Mouse (Mus musculus) kidney, embryonic 14.5 days (tissue): ENCODE measurements around the gene Rtbdn. TPM values are rescaled to one million over a fixed set of nuclear protein-coding genes. Genes with fewer than 3 reads are reported as not detected.

Source experiments
- ATAC-seq: fragments of 200-750 bp; cut with Nextera tagmentation; 2 replicates; pipeline ENCODE4 v1.8.0; 2017; ENCODE audit warnings: moderate number of reproducible peaks, mild to moderate bottlenecking, moderate TSS enrichment, moderate library complexity; ENCODE audit not compliant: low FRiP score, low TSS enrichment
- H3K27ac ChIP-seq: fragments of 300-500 bp; sonication (generic); 2 replicates; pipeline ENCODE4 v1.5.1; 2014; ENCODE audit warnings: low read depth, mild to moderate bottlenecking, low read length, moderate library complexity, mixed read lengths
- H3K27me3 ChIP-seq: fragments of 300-500 bp; sonication (generic); 2 replicates; pipeline ENCODE4 v1.6.1; 2014; ENCODE audit warnings: mild to moderate bottlenecking, low read length; ENCODE audit not compliant: control insufficient read depth, insufficient read depth
- H3K36me3 ChIP-seq: fragments of 300-500 bp; sonication (generic); 2 replicates; pipeline ENCODE4 v1.6.1; 2014; ENCODE audit warnings: low read length, mixed read lengths; ENCODE audit not compliant: control insufficient read depth, insufficient read depth
- H3K4me1 ChIP-seq: fragments of 300-500 bp; sonication (generic); 2 replicates; pipeline ENCODE4 v1.6.1; 2014; ENCODE audit warnings: low read length, mixed read lengths; ENCODE audit not compliant: control insufficient read depth, insufficient read depth
- H3K4me2 ChIP-seq: fragments of 300-500 bp; sonication (generic); replicated peaks from 2 replicates; pipeline ENCODE4 v1.6.1; 2014; ENCODE audit warnings: low read depth, mild to moderate bottlenecking, low read length
- H3K4me3 ChIP-seq: fragments of 300-500 bp; sonication (generic); 2 replicates; pipeline ENCODE4 v1.5.1; 2014; ENCODE audit warnings: mild to moderate bottlenecking, low read length
- H3K9ac ChIP-seq: fragments of 300-500 bp; sonication (generic); 2 replicates; pipeline ENCODE4 v1.6.1; 2014; ENCODE audit warnings: low read depth, mild to moderate bottlenecking, low read length, moderate library complexity
- H3K9me3 ChIP-seq: fragments of 300-500 bp; sonication (generic); 2 replicates; pipeline ENCODE4 v1.6.1; 2016; ENCODE audit warnings: low read length; ENCODE audit not compliant: control insufficient read depth
- WGBS: fragments of 180-500 bp; shearing (Covaris S2); extraction: QIAGEN DNeasy Blood & Tissue Kit; methylation state at CpG from one replicate; pipeline ENCODE4 v1.1.7; 2014; 5-methylcytosine and 5-hydroxymethylcytosine counted together
- polyA plus RNA-seq: library from polyadenylated mRNA; unstranded; fragments of >200 nt; fragmentation: Nextera tagmentation; extraction: Ambion mirVana; gene quantifications from 2 replicates; pipeline ENCODE4 v1.2.1, GENCODE M21; 2014

The Rtbdn gene
- polyA plus RNA-seq, 1 experiment from 2014 or later: not detected

DNA sequence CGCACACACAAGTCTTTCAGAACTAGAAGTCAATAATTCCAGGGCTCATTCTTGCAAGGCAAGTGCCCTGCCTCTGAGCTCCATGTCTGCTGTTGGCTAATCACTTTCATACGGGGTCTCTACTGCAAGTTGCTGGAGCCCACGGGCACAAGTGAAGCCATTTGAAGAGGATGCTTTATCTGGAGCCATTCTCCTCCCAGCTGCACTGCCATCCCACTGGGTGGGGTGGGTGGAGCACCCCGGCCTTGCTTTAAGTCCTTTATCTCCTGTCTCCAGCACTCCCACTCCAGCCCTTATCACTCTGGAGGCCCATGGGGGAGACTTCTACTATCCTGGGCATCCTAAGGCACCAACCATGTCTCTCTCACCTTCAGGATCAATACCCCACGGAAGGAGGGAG, 24.1 kb downstream of the Rtbdn start:
- H3K9me3 ChIP-seq: no peaks in the 10 kb centered on the region
- WGBS: 77% methylated on average over 5 of the region's 5 CpGs

DNA sequence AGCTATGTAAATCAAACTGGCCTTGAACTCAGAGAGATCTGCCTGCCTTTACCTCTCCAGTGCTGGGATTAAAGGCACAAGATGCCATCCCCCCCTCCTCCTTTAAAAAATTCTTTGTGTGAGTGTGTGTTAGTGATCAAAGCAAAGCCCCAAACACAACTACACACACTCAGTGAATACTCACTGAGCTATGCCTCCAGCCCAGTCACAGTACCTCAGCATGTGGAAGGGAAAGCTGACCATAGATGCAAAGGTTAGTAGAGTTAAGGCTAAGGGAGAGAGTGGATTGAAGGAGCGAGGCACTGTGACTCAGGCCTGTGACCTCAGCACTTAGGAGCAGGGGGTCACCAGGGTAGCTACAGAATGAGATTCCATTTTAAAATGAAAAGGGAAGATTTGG, 26.3 kb downstream of the Rtbdn start:
- WGBS: 93% methylated on average over 1 of the region's 1 CpGs
- no peaks in the 10 kb centered on the region for H3K9me3 ChIP-seq
- no peak overlapping the region for H3K27ac ChIP-seq
- H3K9ac ChIP-seq: no peak overlapping the region
- peaks cover 37% of the 10 kb centered on the region for H3K4me1 ChIP-seq
- no peak overlapping the region for H3K4me3 ChIP-seq
- no peak for ATAC-seq
- H3K27me3 ChIP-seq: no peaks in the 10 kb centered on the region; the same call in 1 of the 2 replicates
- H3K36me3 ChIP-seq: peaks cover 38% of the 10 kb centered on the region
- no peak overlapping the region for H3K4me2 ChIP-seq

More for the DNA sequence above, 24.1 kb downstream of the Rtbdn start:
- Histone ChIP-seq H3K4me2 (peak overlapping the region; percentile 69), H3K4me3 (peak overlapping the region; percentile 76), H3K9ac (peak overlapping the region; percentile 90; the same call in 1 of the 2 replicates), H3K36me3 (peaks cover 38% of the 10 kb centered on the region), H3K27ac (no peak overlapping the region), H3K4me1 (peaks cover 24% of the 10 kb centered on the region), H3K27me3 (no peaks in the 10 kb centered on the region)
- ATAC-seq: no peak

DNA sequence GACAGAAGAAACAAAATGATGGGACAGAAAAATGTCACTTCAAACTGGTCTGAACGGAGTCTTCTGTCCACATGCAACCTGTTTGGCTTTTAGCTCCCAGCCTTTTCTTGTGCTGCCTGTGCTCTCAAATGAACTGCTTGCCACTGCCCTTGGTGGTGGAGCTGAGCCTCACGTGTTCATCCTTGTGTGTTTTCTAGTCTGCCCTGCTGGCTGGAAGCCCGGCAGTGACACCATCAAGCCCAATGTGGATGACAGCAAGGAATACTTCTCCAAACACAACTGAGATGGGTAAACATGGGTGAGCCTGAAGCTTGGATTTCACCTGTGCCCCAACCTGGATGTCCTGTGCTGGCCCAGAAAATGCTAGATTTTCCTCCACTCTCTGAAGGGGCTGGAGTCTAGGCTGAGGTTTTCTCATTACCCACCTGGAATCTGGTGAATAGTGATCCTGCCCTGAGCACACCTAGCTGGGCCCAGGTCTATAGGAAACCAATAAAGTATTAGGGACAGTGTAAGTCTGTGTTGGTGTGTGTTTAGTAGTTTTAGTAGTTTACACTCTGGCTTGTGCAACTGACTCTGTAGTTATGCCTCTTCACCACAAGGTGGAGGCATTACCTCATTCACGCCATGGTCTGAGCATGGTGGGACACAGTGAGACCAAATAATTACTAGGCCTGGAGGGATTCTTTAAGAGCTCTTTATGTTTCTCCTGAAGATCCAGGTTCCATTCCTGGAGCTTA, 27.2 kb downstream of the Rtbdn start:
- 76% methylated on average over 4 of the region's 4 CpGs for WGBS
- no peaks in the 10 kb centered on the region; the same call in 1 of the 2 replicates for H3K27me3 ChIP-seq
- H3K4me3 ChIP-seq: no peak overlapping the region
- H3K9me3 ChIP-seq: no peaks in the 10 kb centered on the region
- H3K4me2 ChIP-seq: no peak overlapping the region
- peaks cover 38% of the 10 kb centered on the region for H3K36me3 ChIP-seq
- H3K9ac ChIP-seq: no peak overlapping the region
- no peak; the same call in 1 of the 2 replicates for ATAC-seq
- H3K4me1 ChIP-seq: peaks cover 36% of the 10 kb centered on the region
- no peak overlapping the region for H3K27ac ChIP-seq

DNA sequence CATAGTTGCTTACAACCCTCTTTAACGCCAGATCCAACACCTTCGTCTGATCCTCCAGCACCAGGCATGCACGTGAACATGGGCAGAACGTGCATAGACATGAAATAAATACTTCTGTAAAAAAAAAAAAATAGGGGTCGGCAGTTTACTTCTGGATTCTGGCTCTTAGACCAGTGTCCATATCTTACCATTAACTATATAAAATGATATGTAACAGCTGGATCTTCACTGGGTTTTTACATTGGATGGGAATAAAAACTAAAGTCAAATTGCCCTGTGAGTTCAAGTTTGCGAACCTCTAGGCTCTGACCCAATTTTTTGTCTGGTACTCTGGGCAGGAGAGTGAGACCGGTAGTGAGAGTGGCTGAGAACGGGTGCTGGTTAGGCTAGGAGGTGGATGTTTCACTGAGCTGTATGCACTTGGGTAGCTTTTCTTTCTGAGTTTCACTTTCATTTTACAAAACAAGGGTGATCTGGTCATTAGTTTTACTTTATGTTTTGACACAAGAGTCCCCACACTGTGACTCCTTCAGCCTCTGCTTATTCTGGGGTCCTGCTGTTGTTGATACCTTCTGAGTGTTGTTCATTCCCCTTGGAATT, 27.9 kb downstream of the Rtbdn start:
- peaks cover 42% of the 10 kb centered on the region for H3K4me1 ChIP-seq
- 83% methylated on average over 8 of the region's 8 CpGs for WGBS
- peaks cover 38% of the 10 kb centered on the region for H3K36me3 ChIP-seq
- H3K27me3 ChIP-seq: no peaks in the 10 kb centered on the region; the same call in 1 of the 2 replicates
- no peaks in the 10 kb centered on the region for H3K9me3 ChIP-seq
- H3K4me3 ChIP-seq: no peak overlapping the region
- no peak overlapping the region for H3K27ac ChIP-seq
- H3K9ac ChIP-seq: no peak overlapping the region
- no peak overlapping the region for H3K4me2 ChIP-seq
- ATAC-seq: no peak

DNA sequence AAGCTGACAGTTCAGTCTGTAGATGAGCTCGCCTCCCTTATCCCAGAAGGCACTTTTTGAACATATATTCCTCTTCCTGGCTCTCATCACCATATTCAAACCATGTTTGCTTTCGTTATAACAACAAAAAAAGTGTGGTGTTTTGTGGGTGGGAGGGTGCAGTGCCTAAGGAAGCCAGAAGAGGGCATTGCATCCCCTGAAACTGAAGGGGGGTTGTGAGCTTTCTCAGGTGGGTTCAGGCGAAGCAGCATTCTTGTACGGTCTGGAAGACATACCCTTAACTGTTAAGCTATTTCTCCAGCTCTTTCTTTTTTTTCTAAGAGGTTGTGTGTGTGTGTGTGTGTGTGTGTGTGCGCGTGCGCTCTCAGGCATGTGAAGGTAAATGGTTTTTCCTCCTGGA, 28.6 kb downstream of the Rtbdn start:
- Histone ChIP-seq H3K4me1 (peaks cover 45% of the 10 kb centered on the region), H3K27ac (no peak overlapping the region)
- 31% methylated on average over 7 of the region's 7 CpGs for WGBS

DNA sequence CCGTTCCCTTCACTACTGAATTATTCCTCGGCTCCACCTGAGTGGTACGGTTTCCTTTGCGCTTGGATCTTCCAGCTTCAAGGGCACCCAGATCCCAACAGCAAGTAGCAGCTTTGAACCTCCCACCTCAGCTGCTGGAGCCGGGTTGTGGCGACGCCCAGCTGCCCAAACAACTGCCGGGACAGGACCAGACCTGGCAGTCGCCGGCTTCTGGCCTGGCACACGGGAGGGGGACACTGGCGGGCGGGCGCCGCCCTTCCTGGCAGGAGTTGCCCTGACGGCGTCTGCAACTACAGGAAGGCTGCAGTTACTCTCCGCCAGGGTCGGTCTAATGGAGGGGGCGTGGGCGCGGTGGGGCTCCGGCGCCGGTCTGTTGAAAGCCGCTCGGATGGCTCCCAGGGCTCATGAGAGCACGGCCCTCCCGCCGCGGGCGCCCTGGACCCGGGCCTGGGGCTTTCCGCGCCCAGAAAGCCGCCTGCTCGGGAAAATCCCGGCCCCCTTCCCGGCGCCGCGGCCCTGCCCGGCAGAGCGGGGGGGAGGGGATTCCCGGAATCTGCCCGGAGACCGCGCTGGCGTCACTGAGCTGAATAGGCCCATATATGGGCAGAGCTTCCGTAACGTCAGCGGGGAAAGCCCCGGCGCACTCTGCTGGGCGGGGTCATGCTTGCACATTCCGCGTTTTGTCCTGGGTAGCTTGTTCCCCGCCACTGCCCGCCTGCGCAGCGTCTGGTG, 29.4 kb downstream of the Rtbdn start:
- Histone ChIP-seq H3K4me1 (peaks cover 44% of the 10 kb centered on the region), H3K36me3 (peaks cover 33% of the 10 kb centered on the region), H3K27me3 (no peaks in the 10 kb centered on the region; the same call in 1 of the 2 replicates), H3K4me2 (peak overlapping the region; percentile 98), H3K9me3 (no peaks in the 10 kb centered on the region), H3K27ac (peak overlapping the region; percentile 53; the same call in 1 of the 2 replicates), H3K4me3 (peak overlapping the region; percentile 58), H3K9ac (peak overlapping the region; percentile 57)
- under 1% methylated on average over 57 of the region's 61 CpGs for WGBS
- ATAC-seq: peak; percentile 84

More for the DNA sequence above, 28.6 kb downstream of the Rtbdn start:
- Histone ChIP-seq H3K9ac (no peak overlapping the region), H3K4me3 (no peak overlapping the region), H3K4me2 (peak overlapping the region; percentile 98; the same call in 1 of the 2 replicates), H3K9me3 (no peaks in the 10 kb centered on the region), H3K27me3 (no peaks in the 10 kb centered on the region; the same call in 1 of the 2 replicates), H3K36me3 (peaks cover 38% of the 10 kb centered on the region)
- no peak for ATAC-seq

DNA sequence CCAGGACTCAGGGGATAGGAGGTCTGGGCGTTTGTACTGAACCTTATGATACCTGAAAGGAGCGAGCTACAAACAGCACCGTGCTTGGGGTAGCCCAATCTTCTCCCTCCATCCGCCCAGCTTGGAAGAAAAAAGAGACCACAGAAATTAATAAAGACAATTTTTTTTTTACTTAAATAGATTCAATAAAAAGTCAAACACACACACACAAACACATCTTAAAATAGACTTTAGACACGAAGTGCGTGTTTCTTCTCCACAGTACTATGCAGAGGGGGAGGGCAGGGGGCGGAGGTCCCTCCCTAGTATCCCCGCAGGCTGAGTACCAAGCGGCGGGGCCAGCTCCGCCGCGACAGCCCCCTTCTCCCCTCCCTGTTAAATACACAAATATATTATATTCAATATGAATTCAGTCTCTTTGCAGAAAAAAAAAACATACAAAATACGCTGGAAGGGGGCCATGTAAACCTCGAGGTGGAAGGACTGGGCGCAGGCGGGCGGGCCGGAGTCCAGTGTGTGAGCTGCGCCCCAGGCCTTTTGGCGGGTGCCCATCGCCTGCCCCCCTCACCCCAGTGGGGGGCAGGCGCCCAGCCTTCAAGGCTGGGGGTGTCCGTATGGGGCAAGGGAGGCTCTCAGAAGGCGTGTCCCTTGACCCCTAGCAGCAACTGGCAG, 30.1 kb downstream of the Rtbdn start:
- Histone ChIP-seq H3K27ac (no peak overlapping the region), H3K9me3 (no peaks in the 10 kb centered on the region)
- whole genome bisulfite sequencing: 2% methylated on average over 25 of the region's 25 CpGs

DNA sequence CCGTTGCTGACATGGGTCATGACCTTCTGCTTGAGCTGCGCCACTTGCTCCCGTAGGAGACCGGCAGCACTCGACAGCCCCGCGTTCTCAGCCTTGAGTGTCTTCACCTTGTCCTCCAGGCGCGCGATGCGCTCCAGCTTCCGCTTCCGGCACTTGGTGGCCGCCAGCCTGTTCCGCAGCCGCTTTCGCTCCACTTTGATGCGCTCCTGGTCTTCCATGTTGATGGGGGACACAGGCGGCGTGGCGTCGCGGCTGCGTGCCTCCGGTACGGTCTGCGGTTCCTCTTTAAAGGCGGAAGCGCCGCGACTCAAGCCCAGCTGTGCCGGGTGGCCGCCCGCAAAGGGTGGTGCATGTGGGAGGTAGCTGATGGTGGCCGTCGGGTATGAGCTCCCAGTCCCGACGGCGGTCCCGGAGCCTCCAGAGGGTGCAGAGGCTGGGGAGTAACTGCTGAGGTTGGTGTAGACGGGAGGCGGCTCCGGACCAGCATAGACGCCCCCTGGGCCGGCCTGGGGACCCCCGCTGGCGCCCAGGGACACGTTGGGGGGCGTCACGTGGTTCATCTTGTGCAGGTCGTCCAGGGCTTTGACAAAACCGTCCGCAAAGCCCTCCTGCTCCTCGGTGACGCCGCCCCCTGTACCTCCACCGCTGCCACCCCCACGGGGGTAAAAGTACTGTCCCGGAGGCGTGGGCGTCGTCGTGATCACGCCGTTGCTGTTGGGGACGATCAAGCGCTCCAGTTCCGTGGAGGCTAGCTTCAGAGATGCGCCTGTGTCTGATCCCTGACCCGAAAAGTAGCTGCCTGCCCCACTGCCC, 30.9 kb downstream of the Rtbdn start:
- WGBS: 1% methylated on average over 69 of the region's 70 CpGs
- peaks cover 56% of the 10 kb centered on the region for H3K4me1 ChIP-seq
- ATAC-seq: no peak
- no peaks in the 10 kb centered on the region; the same call in 1 of the 2 replicates for H3K27me3 ChIP-seq
- H3K9me3 ChIP-seq: no peaks in the 10 kb centered on the region
- peaks cover 19% of the 10 kb centered on the region for H3K36me3 ChIP-seq
- peak overlapping the region; percentile 58 for H3K4me3 ChIP-seq
- peak overlapping the region; percentile 68 for H3K9ac ChIP-seq
- peak overlapping the region; percentile 98 for H3K4me2 ChIP-seq
- H3K27ac ChIP-seq: peak overlapping the region; percentile 52; the same call in 1 of the 2 replicates

More for the DNA sequence above, 30.1 kb downstream of the Rtbdn start:
- Histone ChIP-seq H3K36me3 (peaks cover 26% of the 10 kb centered on the region), H3K4me2 (peak overlapping the region; percentile 98), H3K4me1 (peaks cover 50% of the 10 kb centered on the region), H3K27me3 (no peaks in the 10 kb centered on the region; the same call in 1 of the 2 replicates), H3K9ac (peak overlapping the region; percentile 68; the same call in 1 of the 2 replicates), H3K4me3 (peak overlapping the region; percentile 58)
- no peak for ATAC-seq
